Mouse (Mus musculus) liver, embryonic 15.5 days (tissue): Measurements from ENCODE around the gene Palm. TPM values are rescaled to one million over a fixed set of nuclear protein-coding genes. Genes with fewer than 3 reads are reported as not detected.
"Not testable (repeated sequence)": the region's sequence is repeated elsewhere in the genome, so short reads cannot be mapped to it uniquely, and the experiment has no call there.

ENCODE experiments used
- ATAC-seq: fragments of 200-750 bp; cut with Nextera tagmentation; 2 replicates; pipeline ENCODE4 v1.8.0; 2017; ENCODE audit warnings: moderate number of reproducible peaks, mild to moderate bottlenecking, moderate library complexity; ENCODE audit not compliant: insufficient read depth
- H3K27ac ChIP-seq: fragments of 300-500 bp; sonication (generic); replicated peaks from 2 replicates; pipeline ENCODE4 v1.5.1; 2015; ENCODE audit warnings: mild to moderate bottlenecking, inconsistent platforms
- H3K27me3 ChIP-seq: fragments of 300-500 bp; sonication (generic); 2 replicates; pipeline ENCODE4 v1.6.1; 2015; ENCODE audit warnings: mild to moderate bottlenecking, inconsistent platforms
- H3K36me3 ChIP-seq: fragments of 300-500 bp; sonication (generic); replicated peaks from 2 replicates; pipeline ENCODE4 v1.6.1; 2015; ENCODE audit warnings: moderate library complexity, mild to moderate bottlenecking, inconsistent platforms
- H3K4me1 ChIP-seq: fragments of 300-500 bp; sonication (generic); replicated peaks from 2 replicates; pipeline ENCODE4 v1.6.1; 2015; ENCODE audit warnings: inconsistent platforms
- H3K4me2 ChIP-seq: fragments of 300-500 bp; sonication (generic); 2 replicates; pipeline ENCODE4 v1.6.1; 2015; ENCODE audit warnings: moderate library complexity, mild to moderate bottlenecking, inconsistent platforms
- H3K4me3 ChIP-seq: fragments of 300-500 bp; sonication (generic); replicated peaks from 2 replicates; pipeline ENCODE4 v1.5.1; 2015; ENCODE audit warnings: mild to moderate bottlenecking, inconsistent platforms
- H3K9ac ChIP-seq: fragments of 300-500 bp; sonication (generic); 2 replicates; pipeline ENCODE4 v1.6.1; 2015; ENCODE audit warnings: moderate library complexity, mild to moderate bottlenecking, inconsistent platforms
- H3K9me3 ChIP-seq: fragments of 300-500 bp; sonication (generic); replicated peaks from 2 replicates; pipeline ENCODE4 v1.6.1; 2016; ENCODE audit warnings: inconsistent platforms
- WGBS: fragments of 180-500 bp; shearing (Covaris S2); methylation state at CpG from one replicate; pipeline ENCODE4 v1.1.7; 2015; ENCODE audit warnings: mixed read lengths; ENCODE audit not compliant: insufficient replicate concordance; 5-methylcytosine and 5-hydroxymethylcytosine counted together
- polyA plus RNA-seq: library from polyadenylated mRNA; unstranded; fragments of >200 nt; fragmentation: Nextera tagmentation; extraction: Ambion mirVana; gene quantifications from 2 replicates; pipeline ENCODE4 v1.2.1, GENCODE M21; 2015

Palm gene
- polyA plus RNA-seq, result 8.8 and 9.2 TPM in 2 replicates

DNA sequence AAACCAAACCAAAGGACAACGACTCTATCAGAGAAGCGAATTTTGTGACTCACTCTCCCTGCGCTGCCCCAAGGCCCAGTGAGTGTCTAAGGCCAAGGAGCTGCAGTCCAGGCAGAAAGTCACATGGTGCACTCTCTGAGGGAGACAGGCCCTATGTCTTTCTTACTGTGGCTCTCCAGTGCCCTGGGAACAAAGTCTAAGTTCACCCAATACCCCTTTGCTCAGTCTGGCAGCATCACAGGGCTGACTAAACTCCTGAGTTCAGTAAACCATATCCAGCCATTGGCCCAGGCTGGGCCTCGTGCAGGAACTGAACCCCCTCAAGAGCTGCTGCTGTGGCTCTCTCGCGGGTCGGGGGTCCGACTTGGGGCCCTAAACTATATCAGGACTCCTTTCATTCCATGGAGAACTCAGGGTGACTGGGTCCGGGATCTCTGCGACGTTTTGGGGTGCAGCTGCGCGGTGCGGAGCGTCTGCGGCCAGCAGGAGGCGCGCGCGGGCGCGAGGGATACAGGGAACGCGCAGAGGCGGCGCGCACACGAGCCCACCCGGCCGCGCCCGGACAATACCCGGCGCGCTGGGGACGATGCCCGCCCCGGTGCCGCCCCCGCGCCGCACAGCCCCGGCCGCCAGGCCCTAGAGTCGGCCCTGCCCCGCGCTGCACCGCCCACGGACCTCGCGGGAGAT is at the start of gene Palm:
Gene Palm (plus strand): TSS at position 522 of the 687 bp plus-strand sequence.
- H3K27me3 ChIP-seq, result peaks cover 23% of the 10 kb centered on the region
- peak within 1 kb of the TSS; percentile 64 for H3K4me3 ChIP-seq
- peaks cover 49% of the 10 kb centered on the region for H3K4me1 ChIP-seq
- peak within 1 kb of the TSS; percentile 33; the same call in 1 of the 2 replicates for H3K27ac ChIP-seq
- H3K9ac ChIP-seq, result peak within 1 kb of the TSS; percentile 53
- no peaks in the 10 kb centered on the region for H3K36me3 ChIP-seq
- no peaks in the 10 kb centered on the region for H3K9me3 ChIP-seq
- ATAC-seq, result peak; percentile 36; the same call in 1 of the 2 replicates
- WGBS, result 4% methylated on average over 51 of the region's 51 CpGs
- H3K4me2 ChIP-seq, result peak within 1 kb of the TSS; percentile 85

GRCm38 (mm10) chr10:79743650-79744365 is 49.6 kb upstream of the Palm start:
- ATAC-seq, result no peak
- no peak overlapping the region for H3K9ac ChIP-seq
- H3K4me1 ChIP-seq, result peaks cover 27% of the 10 kb centered on the region
- no peak overlapping the region for H3K27ac ChIP-seq
- 77% methylated on average over 15 of the region's 15 CpGs for WGBS
- no peaks in the 10 kb centered on the region for H3K27me3 ChIP-seq
- H3K36me3 ChIP-seq, result peaks cover 55% of the 10 kb centered on the region
- H3K4me3 ChIP-seq, result no peak overlapping the region
- H3K4me2 ChIP-seq, result no peak overlapping the region
- no peaks in the 10 kb centered on the region for H3K9me3 ChIP-seq

DNA sequence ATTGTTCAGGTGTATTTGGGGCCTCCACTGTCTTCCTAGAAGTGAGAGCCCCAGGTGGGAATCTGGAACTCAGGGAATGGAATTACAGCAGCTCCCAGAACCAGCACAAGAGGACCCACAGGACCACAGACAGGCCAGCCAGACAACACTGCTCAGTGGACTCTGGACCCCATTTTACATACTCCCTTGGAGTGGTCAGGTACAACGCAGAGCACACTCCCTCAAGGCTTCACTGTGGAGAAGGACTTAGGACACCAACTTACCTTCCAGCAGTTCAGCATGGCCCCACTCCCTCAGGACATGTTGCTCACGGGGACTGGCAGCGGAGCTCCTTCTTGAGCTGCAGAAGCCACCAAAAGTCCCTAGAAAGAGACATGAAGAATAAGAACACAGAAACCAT is 48.0 kb upstream of the Palm start:
- Histone ChIP-seq H3K36me3 (peaks cover 39% of the 10 kb centered on the region), H3K27ac (no peak overlapping the region), H3K27me3 (no peaks in the 10 kb centered on the region), H3K4me2 (peak overlapping the region; percentile 85), H3K4me3 (peak overlapping the region; percentile 68), H3K9me3 (no peaks in the 10 kb centered on the region), H3K4me1 (peaks cover 35% of the 10 kb centered on the region), H3K9ac (no peak overlapping the region)
- no peak for ATAC-seq
- 83% methylated on average over 3 of the region's 3 CpGs for WGBS

DNA sequence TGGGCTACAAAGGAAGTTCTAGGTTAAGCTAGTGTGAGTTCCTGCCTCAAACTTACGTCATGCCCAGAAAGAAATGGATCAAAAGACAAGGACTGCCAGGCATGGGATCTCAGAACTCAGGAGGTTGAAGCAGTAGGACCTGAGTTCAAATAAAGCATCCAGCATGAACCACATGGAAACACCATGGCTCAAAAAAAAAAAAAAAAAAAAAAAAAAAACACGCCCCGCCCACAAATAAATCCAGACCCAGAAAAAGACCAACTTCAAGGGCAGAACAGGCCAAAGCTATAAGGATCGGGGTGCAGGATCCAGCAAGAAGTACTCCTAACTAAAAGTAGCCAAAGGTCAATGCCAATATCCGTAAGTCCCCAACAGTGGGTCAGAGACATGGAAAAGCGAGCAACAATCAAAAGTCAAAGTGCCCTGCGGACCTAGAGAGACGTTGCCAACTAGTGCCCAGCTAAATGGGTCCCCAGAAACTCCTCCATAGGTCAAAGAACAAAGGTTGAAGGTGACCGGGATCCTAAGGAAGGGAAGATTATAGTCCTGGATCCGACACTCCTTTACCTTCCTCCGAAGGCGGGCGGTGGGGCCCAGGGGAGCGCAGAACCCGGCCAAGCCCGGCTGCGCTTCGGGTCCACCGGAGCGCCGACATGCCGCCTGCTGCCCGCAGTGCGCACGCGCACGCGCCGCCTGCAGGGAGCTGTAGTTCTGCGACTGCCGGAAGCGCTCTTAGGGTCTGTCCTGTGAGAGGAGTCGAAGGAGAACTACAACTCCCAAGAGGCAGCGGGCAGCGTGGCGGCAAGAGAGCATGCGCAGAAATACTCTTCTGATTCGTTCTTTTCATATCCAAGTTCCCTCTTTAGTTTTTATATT is 47.2 kb upstream of the Palm start, which contains the start of gene Polrmt:
Gene Polrmt (minus strand): TSS at position 684 of the 876 bp plus-strand sequence.
- peak within 1 kb of the TSS; percentile 85 for H3K4me2 ChIP-seq
- H3K4me1 ChIP-seq, result peaks cover 35% of the 10 kb centered on the region
- H3K4me3 ChIP-seq, result peak within 1 kb of the TSS; percentile 68
- WGBS, result 3% methylated on average over 38 of the region's 38 CpGs
- peaks cover 31% of the 10 kb centered on the region for H3K36me3 ChIP-seq
- peak within 1 kb of the TSS; percentile 65 for H3K9ac ChIP-seq
- H3K9me3 ChIP-seq, result no peaks in the 10 kb centered on the region
- no peaks in the 10 kb centered on the region for H3K27me3 ChIP-seq
- ATAC-seq, result peak; percentile 97
- peak within 1 kb of the TSS; percentile 85 for H3K27ac ChIP-seq

- no peaks in the 10 kb centered on the region for H3K27me3 ChIP-seq
- H3K9ac ChIP-seq, result peak overlapping the region; percentile 37; the same call in 1 of the 2 replicates
- no peaks in the 10 kb centered on the region for H3K9me3 ChIP-seq
- peak overlapping the region; percentile 85 for H3K27ac ChIP-seq
- WGBS, result 20% methylated on average over 6 of the region's 6 CpGs
- ATAC-seq, result peak; percentile 81
- H3K4me2 ChIP-seq, result peak overlapping the region; percentile 85
- H3K4me1 ChIP-seq, result peaks cover 35% of the 10 kb centered on the region
- H3K36me3 ChIP-seq, result peaks cover 26% of the 10 kb centered on the region
- H3K4me3 ChIP-seq, result peak overlapping the region; percentile 68
These were observed 46.6 kb upstream of the Palm start for GRCm38 (mm10) chr10:79746774-79747151.

- H3K9me3 ChIP-seq, result no peaks in the 10 kb centered on the region
- peaks cover 9% of the 10 kb centered on the region; the same call in 1 of the 2 replicates for H3K36me3 ChIP-seq
- H3K27me3 ChIP-seq, result no peaks in the 10 kb centered on the region
- peaks cover 35% of the 10 kb centered on the region for H3K4me1 ChIP-seq
- H3K4me3 ChIP-seq, result no peak overlapping the region
- no peak overlapping the region for H3K9ac ChIP-seq
- 74% methylated on average over 6 of the region's 6 CpGs for WGBS
- H3K27ac ChIP-seq, result no peak overlapping the region
- ATAC-seq, result no peak
- no peak overlapping the region for H3K4me2 ChIP-seq
These were observed 44.9 kb upstream of the Palm start for GRCm38 (mm10) chr10:79748496-79748895.

- Histone ChIP-seq H3K27ac (no peak within 1 kb of the TSS), H3K9ac (no peak within 1 kb of the TSS; the same call in 1 of the 2 replicates)
- 5% methylated on average over 36 of the region's 36 CpGs for WGBS
These were observed 38.4 kb upstream of the Palm start, which contains the start of gene Fgf22 for GRCm38 (mm10) chr10:79754856-79755516. Gene Fgf22, plus strand, starts transcription at chr10:79755076.

GRCm38 (mm10) chr10:79755854-79756253 is 37.5 kb upstream of the Palm start:
- peaks cover 11% of the 10 kb centered on the region for H3K4me1 ChIP-seq
- H3K9me3 ChIP-seq, result no peaks in the 10 kb centered on the region
- no peak for ATAC-seq
- no peak overlapping the region for H3K4me2 ChIP-seq
- no peak overlapping the region for H3K4me3 ChIP-seq
- H3K9ac ChIP-seq, result no peak overlapping the region
- 68% methylated on average over 3 of the region's 3 CpGs for WGBS
- peaks cover 13% of the 10 kb centered on the region; the same call in 1 of the 2 replicates for H3K27me3 ChIP-seq
- H3K36me3 ChIP-seq, result peaks cover 45% of the 10 kb centered on the region
- no peak overlapping the region for H3K27ac ChIP-seq

More at GRCm38 (mm10) chr10:79754856-79755516, 38.4 kb upstream of the Palm start, which contains the start of gene Fgf22:
- peak; percentile 74 for ATAC-seq
- H3K4me1 ChIP-seq, result peaks cover 11% of the 10 kb centered on the region
- peak within 1 kb of the TSS; percentile 33 for H3K4me3 ChIP-seq
- peaks cover 37% of the 10 kb centered on the region for H3K36me3 ChIP-seq
- H3K9me3 ChIP-seq, result no peaks in the 10 kb centered on the region
- peaks cover 13% of the 10 kb centered on the region; the same call in 1 of the 2 replicates for H3K27me3 ChIP-seq
- H3K4me2 ChIP-seq, result peak within 1 kb of the TSS; percentile 64

DNA sequence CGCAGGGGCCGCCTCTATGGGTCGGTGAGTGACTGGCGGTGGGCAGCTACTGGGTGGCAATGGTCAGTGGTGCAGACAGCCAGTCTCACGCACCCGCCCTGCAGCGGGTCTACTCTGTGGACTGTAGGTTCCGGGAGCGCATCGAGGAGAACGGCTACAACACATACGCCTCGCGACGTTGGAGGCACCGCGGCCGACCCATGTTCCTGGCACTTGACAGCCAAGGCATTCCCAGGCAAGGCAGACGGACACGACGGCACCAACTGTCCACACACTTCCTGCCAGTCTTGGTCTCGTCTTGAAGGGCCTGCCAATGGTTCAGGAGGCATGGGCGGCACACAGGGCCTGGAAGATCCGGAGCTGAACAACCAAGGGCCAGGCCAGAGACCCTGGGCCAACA is 36.7 kb upstream of the Palm start:
- Histone ChIP-seq H3K27me3 (peaks cover 13% of the 10 kb centered on the region; the same call in 1 of the 2 replicates), H3K9me3 (no peaks in the 10 kb centered on the region), H3K36me3 (peaks cover 53% of the 10 kb centered on the region), H3K4me1 (peaks cover 11% of the 10 kb centered on the region), H3K9ac (no peak overlapping the region), H3K27ac (no peak overlapping the region), H3K4me3 (no peak overlapping the region), H3K4me2 (no peak overlapping the region)
- WGBS, result 79% methylated on average over 24 of the region's 24 CpGs
- ATAC-seq, result no peak

DNA sequence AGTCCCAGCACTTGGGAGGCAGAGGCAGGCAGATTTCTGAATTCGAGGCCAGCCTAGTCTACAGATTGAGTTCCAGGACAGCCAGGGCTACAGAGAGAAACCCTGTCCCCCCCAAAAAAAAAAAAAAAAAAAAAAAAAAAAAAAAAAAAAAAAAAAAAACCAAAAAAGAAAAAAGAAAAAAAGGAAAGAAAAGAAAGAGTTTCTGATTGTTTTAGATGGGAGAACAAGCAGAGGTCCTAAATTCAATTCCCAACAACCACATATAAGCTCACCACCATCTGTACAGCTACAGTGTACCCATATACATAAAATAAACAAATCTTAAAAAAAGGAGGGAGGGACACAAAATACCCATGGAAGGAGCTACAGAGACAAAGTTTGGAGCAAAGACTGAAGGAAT is 33.7 kb upstream of the Palm start:
- H3K4me3 ChIP-seq, H3K9me3 ChIP-seq, ATAC-seq, H3K4me2 ChIP-seq, H3K27ac ChIP-seq, H3K9ac ChIP-seq: not testable (repeated sequence)
- peaks cover 24% of the 10 kb centered on the region for H3K4me1 ChIP-seq
- 64% methylated on average over 1 of the region's 1 CpGs for WGBS
- H3K27me3 ChIP-seq, result peaks cover 13% of the 10 kb centered on the region; the same call in 1 of the 2 replicates
- peaks cover 64% of the 10 kb centered on the region for H3K36me3 ChIP-seq
